Mouse (Mus musculus) liver, adult 2 months (tissue): ENCODE data around the gene Itsn1. TPM values are rescaled to one million over a fixed set of nuclear protein-coding genes. Genes with fewer than 3 reads are reported as not detected.

Experiments used
- DNase-seq: peaks from one replicate; pipeline ENCODE4 v3.0.0-alpha.2; 2011; ENCODE audit warnings: low read depth, low spot score; ENCODE audit errors: extremely low read depth
- H3K27ac ChIP-seq: fragments of 200-500 bp; replicated peaks from 2 replicates; pipeline ENCODE4 v1.5.1; 2012; ENCODE audit warnings: low read depth, mild to moderate bottlenecking, control low read depth, inconsistent platforms, low read length; ENCODE audit not compliant: insufficient read depth
- H3K27me3 ChIP-seq: fragments of 200-500 bp; 2 replicates; pipeline ENCODE4 v1.6.1; 2012; ENCODE audit warnings: mild to moderate bottlenecking, moderate library complexity, low read length, inconsistent platforms; ENCODE audit not compliant: control insufficient read depth, insufficient read depth
- H3K36me3 ChIP-seq: fragments of 200-500 bp; 2 replicates; pipeline ENCODE4 v1.6.1; 2012; ENCODE audit warnings: low read length, inconsistent platforms; ENCODE audit not compliant: control insufficient read depth, insufficient read depth
- H3K4me1 ChIP-seq: fragments of 200-500 bp; 2 replicates; pipeline ENCODE4 v1.6.1; 2011; ENCODE audit warnings: low read length; ENCODE audit not compliant: control insufficient read depth, insufficient read depth
- H3K4me3 ChIP-seq: fragments of 200-500 bp; 2 replicates; pipeline ENCODE4 v1.5.1; 2011; ENCODE audit warnings: low read depth, mild to moderate bottlenecking, control low read depth, low read length, moderate library complexity; ENCODE audit not compliant: insufficient read depth
- H3K79me2 ChIP-seq: fragments of 200-500 bp; 2 replicates; pipeline ENCODE4 v1.6.1; 2012; ENCODE audit warnings: inconsistent platforms, mild to moderate bottlenecking, low read length, moderate library complexity; ENCODE audit not compliant: control insufficient read depth, insufficient read depth
- H3K9ac ChIP-seq: fragments of 200-500 bp; 2 replicates; pipeline ENCODE4 v1.6.1; 2012; ENCODE audit warnings: low read depth, mild to moderate bottlenecking, control low read depth, inconsistent platforms, low read length
- CTCF ChIP-seq: fragments of 200-500 bp; IDR thresholded peaks from 2 replicates; pipeline ENCODE4 v1.5.1; 2011; ENCODE audit warnings: low read depth, low read length, control low read depth
- POLR2A ChIP-seq: fragments of 200-500 bp; IDR thresholded peaks from 2 replicates; pipeline ENCODE4 v1.6.1; 2011; ENCODE audit warnings: low read length, control low read depth; ENCODE audit not compliant: insufficient read depth; ENCODE audit errors: extremely low read depth
- WGBS: fragments of 180-500 bp; shearing (Covaris S2); methylation state at CpG from one replicate; pipeline ENCODE4 v1.1.7; 2018; 5-methylcytosine and 5-hydroxymethylcytosine counted together
- polyA plus RNA-seq: library from polyadenylated mRNA; depleted of rRNA; stranded (reverse); fragments of >200 nt; gene quantifications from 2 replicates; pipeline ENCODE4 v1.2.3, GENCODE M21; 2012
- total RNA-seq: library from RNA; depleted of rRNA; stranded (reverse); fragments of >200 nt; gene quantifications from 2 replicates; pipeline ENCODE4 v1.2.3, GENCODE M21; 2014

Gene Itsn1
- total and polyA plus RNA-seq, 2 experiments: 13.6 to 16.3 TPM

DNA sequence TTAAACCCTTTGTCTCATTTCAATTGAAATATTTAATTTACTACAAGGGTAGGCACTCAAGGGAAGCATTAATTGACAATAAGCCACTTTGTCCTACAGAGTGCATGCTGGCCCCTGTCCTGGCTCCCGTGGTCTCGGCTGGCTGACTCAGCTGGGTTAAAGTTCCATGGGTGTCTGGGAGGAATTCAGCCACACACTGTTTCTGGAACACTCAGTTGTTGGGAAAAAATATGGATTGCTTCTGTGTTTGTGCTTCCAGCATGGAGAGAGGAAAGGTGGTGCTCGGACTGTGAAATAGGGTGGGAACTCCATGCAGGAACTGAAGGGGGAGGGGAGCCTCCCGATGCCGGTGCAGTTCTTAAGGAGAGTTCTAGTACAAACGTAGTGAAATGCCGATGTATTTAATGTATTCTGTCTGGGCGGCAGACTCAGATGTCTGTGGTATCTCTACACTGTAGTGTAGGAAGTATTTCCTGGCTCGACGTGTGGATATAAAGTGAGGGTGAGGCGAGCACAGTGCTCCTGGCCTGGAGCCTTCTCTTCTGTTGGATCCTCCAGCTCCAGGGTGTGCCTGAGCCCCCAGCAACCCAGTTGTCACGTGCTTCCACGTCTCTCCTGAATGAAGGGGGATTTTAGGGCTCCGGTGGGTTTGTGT, 131.5 kb downstream of the Itsn1 start:
- H3K9ac ChIP-seq: no peak overlapping the region
- no peaks in the 10 kb centered on the region for H3K27me3 ChIP-seq
- peaks cover 2% of the 10 kb centered on the region for H3K4me1 ChIP-seq
- TF ChIP-seq CTCF (no peak), POLR2A (no peak)
- no peak overlapping the region for H3K4me3 ChIP-seq
- H3K36me3 ChIP-seq: peaks cover 13% of the 10 kb centered on the region
- H3K79me2 ChIP-seq: no peaks in the 10 kb centered on the region
- no peak for DNase-seq
- H3K27ac ChIP-seq: peak overlapping the region; percentile 50
- 72% methylated on average over 14 of the region's 14 CpGs for WGBS

DNA sequence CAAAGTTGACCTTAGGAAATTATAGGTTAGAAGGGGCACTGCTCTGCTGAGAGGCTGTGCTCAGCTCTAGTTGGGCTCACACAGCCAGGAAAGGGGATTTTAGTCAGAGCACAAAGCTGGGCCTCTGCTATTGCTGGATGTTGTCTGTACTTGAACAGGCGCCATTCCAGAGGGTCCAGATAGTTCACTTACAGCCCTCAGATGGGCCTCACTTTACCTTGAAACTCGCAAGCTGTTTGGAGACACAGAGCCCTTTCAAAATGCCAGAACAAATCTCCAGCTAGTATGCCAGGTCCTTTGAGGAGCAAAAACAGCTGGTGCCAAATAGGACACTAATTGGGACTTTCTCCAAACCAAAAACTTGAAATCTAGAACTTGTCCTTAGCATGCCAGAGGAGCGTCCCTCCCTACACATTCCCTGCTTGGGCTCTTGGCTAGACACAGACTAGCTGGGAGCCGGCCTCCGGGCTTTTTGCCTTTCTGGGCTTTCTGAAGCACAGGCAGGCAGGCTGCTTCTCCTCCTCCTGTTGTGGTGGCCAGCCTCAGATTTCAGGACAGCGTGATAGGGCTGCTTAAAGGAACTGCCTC, 132.8 kb downstream of the Itsn1 start:
- 75% methylated on average over 6 of the region's 6 CpGs for WGBS
- TF ChIP-seq POLR2A (no peak), CTCF (no peak)
- H3K36me3 ChIP-seq: peaks cover 10% of the 10 kb centered on the region
- no peak overlapping the region for H3K9ac ChIP-seq
- no peak overlapping the region for H3K4me3 ChIP-seq
- peaks cover 2% of the 10 kb centered on the region for H3K4me1 ChIP-seq
- H3K27ac ChIP-seq: peak overlapping the region; percentile 56
- H3K79me2 ChIP-seq: no peaks in the 10 kb centered on the region
- no peak for DNase-seq
- H3K27me3 ChIP-seq: no peaks in the 10 kb centered on the region

DNA sequence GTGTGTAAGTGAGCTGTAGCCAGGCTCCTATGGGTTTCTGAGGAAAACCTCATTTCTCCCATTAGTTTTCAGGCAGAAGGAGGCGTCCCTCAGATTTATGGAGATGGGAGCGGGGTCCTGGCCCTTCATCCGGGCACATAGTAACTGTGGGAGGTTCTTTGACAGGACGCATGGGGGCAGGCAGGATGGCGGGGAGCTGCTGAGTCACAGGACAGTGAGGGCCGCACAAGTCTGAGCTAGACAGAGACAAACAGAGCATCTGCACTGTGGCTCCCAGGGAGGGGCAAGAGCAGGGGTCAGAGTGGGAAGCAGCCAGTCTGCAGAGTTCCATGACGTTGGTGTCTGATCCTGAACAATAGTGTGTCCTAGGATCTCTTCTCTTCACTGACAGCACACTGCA, 133.8 kb downstream of the Itsn1 start:
- Histone ChIP-seq H3K9ac (no peak overlapping the region), H3K27me3 (no peaks in the 10 kb centered on the region), H3K4me3 (no peak overlapping the region), H3K79me2 (no peaks in the 10 kb centered on the region), H3K27ac (no peak overlapping the region), H3K36me3 (peaks cover 3% of the 10 kb centered on the region), H3K4me1 (peaks cover 2% of the 10 kb centered on the region)
- 79% methylated on average over 7 of the region's 7 CpGs for WGBS
- no peak for DNase-seq
- TF ChIP-seq POLR2A (no peak), CTCF (no peak)

DNA sequence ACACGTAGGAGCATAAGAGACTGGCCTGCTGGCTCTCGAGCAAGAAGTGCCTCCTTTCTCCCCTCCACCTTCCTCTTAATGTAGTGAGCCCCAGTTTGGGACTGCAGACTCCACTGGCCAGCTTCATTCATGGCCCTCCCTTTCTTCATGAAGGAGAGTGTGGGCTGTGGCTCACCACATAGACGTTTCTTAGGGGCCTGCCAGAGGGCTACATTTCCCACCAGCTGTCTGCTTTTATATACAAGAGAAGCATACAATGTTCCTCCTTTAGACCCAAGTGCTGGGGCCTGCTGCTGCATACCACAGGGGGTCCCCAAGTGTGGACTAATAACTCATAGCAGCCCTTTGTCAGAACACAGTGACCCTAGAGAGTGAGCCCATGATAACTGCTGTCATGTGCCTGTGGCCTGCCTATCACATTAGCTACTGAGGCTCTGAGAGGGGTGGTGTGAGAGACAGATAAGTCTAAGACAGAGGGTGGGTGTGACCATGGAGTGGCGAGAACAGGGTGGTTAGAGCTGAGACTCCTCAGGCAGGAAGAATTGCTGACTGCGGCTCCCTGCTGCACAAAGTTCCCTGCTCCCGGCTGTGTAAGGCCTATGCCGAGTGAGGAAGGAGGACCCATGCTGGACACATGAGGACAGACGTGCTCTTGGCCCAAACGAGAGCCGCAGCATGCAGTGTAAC, 135.7 kb downstream of the Itsn1 start:
- Histone ChIP-seq H3K4me3 (no peak overlapping the region), H3K27me3 (no peaks in the 10 kb centered on the region), H3K79me2 (no peaks in the 10 kb centered on the region), H3K4me1 (peaks cover 2% of the 10 kb centered on the region), H3K27ac (no peak overlapping the region), H3K36me3 (peaks cover 2% of the 10 kb centered on the region), H3K9ac (no peak overlapping the region)
- TF ChIP-seq CTCF (no peak), POLR2A (no peak)
- DNase-seq: peak; percentile 25
- 67% methylated on average over 10 of the region's 10 CpGs for WGBS

DNA sequence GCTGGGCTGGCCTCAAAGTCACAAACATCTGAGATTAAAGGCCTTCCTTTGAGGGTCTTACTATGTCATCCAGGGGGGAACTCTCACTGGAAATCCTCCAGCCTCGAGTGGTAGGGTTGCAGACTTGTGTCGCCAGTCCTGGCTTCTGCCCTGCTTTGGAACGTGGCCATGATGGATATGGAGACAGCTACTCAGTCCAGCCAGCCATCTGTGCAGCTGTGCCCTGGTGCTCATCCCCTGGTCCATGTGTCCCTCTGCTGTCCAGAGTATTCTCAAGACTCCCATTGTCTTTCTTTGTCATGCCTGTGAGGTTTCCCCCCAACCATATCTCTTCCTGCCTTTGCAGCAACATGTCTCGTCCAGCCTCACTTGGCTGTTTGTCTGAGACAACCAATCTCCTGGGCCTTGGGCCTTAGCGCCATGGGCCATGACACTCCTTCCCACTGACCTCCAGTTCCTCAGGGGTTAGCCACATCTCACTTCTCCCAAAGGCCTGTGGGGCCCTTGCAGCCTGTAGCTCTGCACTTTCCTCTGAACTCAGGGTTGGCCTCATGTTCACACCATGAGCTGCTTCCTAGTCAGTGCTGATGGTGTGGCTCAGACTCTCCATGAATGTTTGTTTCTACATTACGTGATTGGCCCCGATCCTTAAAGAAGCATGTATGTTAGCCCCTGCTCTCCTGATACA, 136.6 kb downstream of the Itsn1 start:
- no peak for DNase-seq
- H3K27ac ChIP-seq: no peak overlapping the region
- peaks cover 7% of the 10 kb centered on the region for H3K36me3 ChIP-seq
- H3K9ac ChIP-seq: no peak overlapping the region
- H3K27me3 ChIP-seq: no peaks in the 10 kb centered on the region
- 0 out of 2 replicates have a peak, but pooled peaks have one; percentile 20 for TF ChIP-seq CTCF
- TF ChIP-seq POLR2A: no peak
- peaks cover 2% of the 10 kb centered on the region for H3K4me1 ChIP-seq
- WGBS: 68% methylated on average over 7 of the region's 7 CpGs
- no peaks in the 10 kb centered on the region for H3K79me2 ChIP-seq
- no peak overlapping the region for H3K4me3 ChIP-seq
